Mouse (Mus musculus) liver, postnatal 0 days (tissue): Measurements from ENCODE around the gene Rbfox2.
A peak's percentile ranks its signal among the peaks of the same experiment; 100 is the strongest.

Source experiments
- CTCF ChIP-seq: sonication (generic); IDR thresholded peaks from 2 replicates; pipeline ENCODE4 v1.5.1; 2016; ENCODE audit warnings: antibody characterized with exemption, low read depth
- EP300 ChIP-seq: IDR thresholded peaks from 2 replicates; pipeline ENCODE4 v1.6.1; 2016; ENCODE audit warnings: antibody characterized with exemption, low read depth, mild to moderate bottlenecking

- TF ChIP-seq CTCF (no peak), EP300 (peak; percentile 74)
Observed at GRCm38 (mm10) chr15:77243876-77244560, 62.8 kb downstream of the Rbfox2 start.
